Mouse (Mus musculus) kidney, adult 2 months (tissue): ENCODE data around the gene Nlrp6.

Experiments used
- CTCF ChIP-seq: fragments of 200-500 bp; conservative IDR thresholded peaks from 2 replicates; pipeline ENCODE4 v1.5.1; 2011; ENCODE audit warnings: low read depth, mild to moderate bottlenecking, control low read depth, low read length, moderate library complexity, mixed read lengths; ENCODE audit not compliant: insufficient read depth, insufficient read length
- POLR2A ChIP-seq: fragments of 200-500 bp; IDR thresholded peaks from one replicate; pipeline ENCODE4 v1.6.1; 2011; ENCODE audit warnings: low read depth, low read length, control low read depth

GRCm38 (mm10) chr7:140973396-140974165, 52.9 kb downstream of the Nlrp6 start:
- no peak for TF ChIP-seq CTCF
- no peak for TF ChIP-seq POLR2A
